Mouse (Mus musculus): Measurements from ENCODE around the gene Tubb1. TPM values are rescaled to one million over a fixed set of nuclear protein-coding genes. Genes with fewer than 3 reads are reported as not detected.

The Tubb1 gene
- polyA plus RNA-seq, 1 experiment = not detected

DNA sequence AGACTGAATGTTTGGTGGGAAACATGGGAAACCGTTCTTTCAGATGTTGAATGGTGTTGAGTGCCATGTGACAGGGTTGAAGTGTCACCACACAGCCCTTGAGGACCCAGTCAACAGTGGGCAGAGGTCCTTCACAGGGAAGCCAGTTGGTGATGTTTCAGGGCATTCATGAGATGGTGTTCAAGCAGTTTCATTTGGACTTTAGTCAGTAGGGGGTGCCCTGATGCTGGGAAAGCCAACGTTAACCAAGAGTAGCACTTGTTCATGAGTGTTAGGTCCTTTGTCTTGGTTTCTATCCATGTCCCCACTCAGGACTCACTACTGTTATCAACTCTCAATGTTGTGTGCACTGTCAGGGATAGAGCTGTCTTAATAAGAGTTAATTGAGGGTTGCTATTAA, 42.4 kb downstream of the Tubb1 start:
- H3ac ChIP-seq (ENCODE audit: control insufficient read depth, insufficient read length) = no peak overlapping the region
- no peak overlapping the region for H3K4me2 ChIP-seq (ENCODE audit: low read depth)
- H3K4me3 ChIP-seq = no peak overlapping the region
- H3K79me2 ChIP-seq (ENCODE audit: control insufficient read depth, insufficient read depth) = no peaks in the 10 kb centered on the region
- TF ChIP-seq CEBPB (IDR thresholded peaks at IDR 0.05; ENCODE audit: insufficient read depth, poor library complexity, severe bottlenecking) (no peak), MYOD1 (IDR thresholded peaks at IDR 0.05; ENCODE audit: control insufficient read depth in 1 of 3, insufficient read length in 2 of 3, low read depth in 2 of 3) (no peak), TCF12 (IDR thresholded peaks at IDR 0.05; ENCODE audit: insufficient read depth, poor library complexity, severe bottlenecking) (no peak), MYOG (IDR thresholded peaks at IDR 0.05; ENCODE audit: control insufficient read depth in 1 of 3, insufficient read depth in 1 of 3, insufficient read length in 2 of 3, low read depth in 2 of 3) (no peak), POLR2AphosphoS2 (IDR thresholded peaks at IDR 0.05; ENCODE audit: insufficient read length, low read depth) (no peak), E2F4 (IDR thresholded peaks at IDR 0.05; ENCODE audit: insufficient read depth) (no peak), TCF3 (IDR thresholded peaks at IDR 0.05; ENCODE audit: insufficient read length, low read depth) (no peak), POLR2A (IDR thresholded peaks at IDR 0.05; ENCODE audit: insufficient read length, low read depth) (no peak), SRF (IDR thresholded peaks at IDR 0.05; ENCODE audit: control insufficient read depth, insufficient read length, low read depth) (no peak), MAX (IDR thresholded peaks at IDR 0.05; ENCODE audit: low read depth) (no peak), USF1 (IDR thresholded peaks at IDR 0.05; ENCODE audit: low read depth) (no peak), REST (IDR thresholded peaks at IDR 0.05; ENCODE audit: insufficient read depth, insufficient read length) (no peak)
- H3K36me3 ChIP-seq (ENCODE audit: control insufficient read depth, insufficient read depth) = no peaks in the 10 kb centered on the region
- H3K27me3 ChIP-seq (ENCODE audit: control insufficient read depth, insufficient read depth, insufficient read length) = no peaks in the 10 kb centered on the region

DNA sequence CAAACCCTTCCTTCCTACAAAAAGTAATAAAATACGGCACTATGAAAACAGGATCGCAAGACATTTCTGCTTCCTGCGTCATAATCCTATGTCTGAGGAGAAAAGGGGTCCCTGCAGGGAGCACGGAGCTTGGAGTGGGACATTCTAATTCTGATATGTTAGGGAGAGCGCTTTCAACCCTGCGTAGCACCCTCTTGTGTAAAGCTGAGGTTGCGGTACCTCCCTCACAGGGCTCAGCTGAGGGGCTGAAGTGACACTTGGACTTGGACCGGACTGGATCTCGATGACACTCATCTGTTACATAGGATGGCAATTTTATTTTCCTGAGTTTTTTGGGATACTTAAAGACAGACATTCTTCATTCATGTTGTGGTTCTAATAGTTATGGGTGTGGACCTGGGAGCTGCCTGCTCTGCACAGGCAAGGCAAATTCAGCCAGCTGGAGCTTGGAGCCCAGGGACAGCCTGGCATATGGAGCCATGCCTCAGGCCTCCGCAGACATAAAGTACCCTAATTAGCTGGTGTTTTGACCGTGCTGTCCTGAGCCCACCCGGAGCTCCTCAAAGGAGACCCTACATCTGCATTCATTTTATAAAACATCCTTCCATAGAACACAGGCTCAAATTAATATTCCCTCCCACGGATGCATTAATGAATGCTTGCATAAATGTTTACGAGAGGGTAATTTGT, 50.5 kb downstream of the Tubb1 start:
- Histone ChIP-seq H3K27me3 (ENCODE audit: control insufficient read depth, insufficient read depth, insufficient read length) (no peaks in the 10 kb centered on the region), H3ac (ENCODE audit: control insufficient read depth, insufficient read length) (no peak overlapping the region), H3K4me3 (no peak overlapping the region), H3K36me3 (ENCODE audit: control insufficient read depth, insufficient read depth) (no peaks in the 10 kb centered on the region), H3K79me2 (ENCODE audit: control insufficient read depth, insufficient read depth) (no peaks in the 10 kb centered on the region), H3K4me2 (ENCODE audit: low read depth) (no peak overlapping the region)
- TF ChIP-seq MYOD1 (IDR thresholded peaks at IDR 0.05; ENCODE audit: control insufficient read depth in 1 of 3, insufficient read length in 2 of 3, low read depth in 2 of 3) = no peak
- TF ChIP-seq MYOG (IDR thresholded peaks at IDR 0.05; ENCODE audit: control insufficient read depth in 1 of 3, insufficient read depth in 1 of 3, insufficient read length in 2 of 3, low read depth in 2 of 3) = no peak
- no peak for TF ChIP-seq USF1 (IDR thresholded peaks at IDR 0.05; ENCODE audit: low read depth)
- no peak for TF ChIP-seq CEBPB (IDR thresholded peaks at IDR 0.05; ENCODE audit: insufficient read depth, poor library complexity, severe bottlenecking)
- no peak for TF ChIP-seq MAX (IDR thresholded peaks at IDR 0.05; ENCODE audit: low read depth)
- TF ChIP-seq POLR2A (IDR thresholded peaks at IDR 0.05; ENCODE audit: insufficient read length, low read depth) = no peak
- no peak for TF ChIP-seq TCF3 (IDR thresholded peaks at IDR 0.05; ENCODE audit: insufficient read length, low read depth)
- no peak for TF ChIP-seq E2F4 (IDR thresholded peaks at IDR 0.05; ENCODE audit: insufficient read depth)
- no peak for TF ChIP-seq TCF12 (IDR thresholded peaks at IDR 0.05; ENCODE audit: insufficient read depth, poor library complexity, severe bottlenecking)
- no peak for TF ChIP-seq REST (IDR thresholded peaks at IDR 0.05; ENCODE audit: insufficient read depth, insufficient read length)
- no peak for TF ChIP-seq POLR2AphosphoS2 (IDR thresholded peaks at IDR 0.05; ENCODE audit: insufficient read length, low read depth)
- no peak for TF ChIP-seq SRF (IDR thresholded peaks at IDR 0.05; ENCODE audit: control insufficient read depth, insufficient read length, low read depth)

DNA sequence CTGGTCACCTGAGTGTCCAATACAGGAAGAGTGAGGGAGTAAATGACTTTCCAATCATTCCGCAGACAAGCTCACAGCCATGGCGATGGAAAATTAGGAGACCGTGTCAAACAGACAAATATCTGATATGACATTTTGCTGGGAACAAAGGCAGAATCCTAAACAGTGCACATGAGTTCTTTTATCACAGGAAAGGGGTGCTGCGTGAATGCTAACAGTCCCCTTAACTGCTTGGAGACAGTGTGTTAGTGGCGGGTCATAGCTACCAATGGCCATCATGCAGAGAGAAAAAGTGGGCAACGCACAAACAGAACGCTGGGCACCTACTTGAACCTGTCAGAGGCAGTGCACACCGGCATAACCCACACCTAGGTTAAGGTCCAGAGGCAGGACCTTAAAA, 51.0 kb downstream of the Tubb1 start:
- Histone ChIP-seq H3K27me3 (ENCODE audit: control insufficient read depth, insufficient read depth, insufficient read length) (no peaks in the 10 kb centered on the region), H3K79me2 (ENCODE audit: control insufficient read depth, insufficient read depth) (no peaks in the 10 kb centered on the region), H3K36me3 (ENCODE audit: control insufficient read depth, insufficient read depth) (no peaks in the 10 kb centered on the region), H3K4me3 (no peak overlapping the region), H3ac (ENCODE audit: control insufficient read depth, insufficient read length) (no peak overlapping the region), H3K4me2 (ENCODE audit: low read depth) (no peak overlapping the region)
- no peak for TF ChIP-seq POLR2AphosphoS2 (IDR thresholded peaks at IDR 0.05; ENCODE audit: insufficient read length, low read depth)
- TF ChIP-seq MYOD1 (IDR thresholded peaks at IDR 0.05; ENCODE audit: control insufficient read depth in 1 of 3, insufficient read length in 2 of 3, low read depth in 2 of 3) = no peak
- no peak for TF ChIP-seq REST (IDR thresholded peaks at IDR 0.05; ENCODE audit: insufficient read depth, insufficient read length)
- TF ChIP-seq SRF (IDR thresholded peaks at IDR 0.05; ENCODE audit: control insufficient read depth, insufficient read length, low read depth) = no peak
- TF ChIP-seq E2F4 (IDR thresholded peaks at IDR 0.05; ENCODE audit: insufficient read depth) = no peak
- TF ChIP-seq CEBPB (IDR thresholded peaks at IDR 0.05; ENCODE audit: insufficient read depth, poor library complexity, severe bottlenecking) = no peak
- TF ChIP-seq MYOG (IDR thresholded peaks at IDR 0.05; ENCODE audit: control insufficient read depth in 1 of 3, insufficient read depth in 1 of 3, insufficient read length in 2 of 3, low read depth in 2 of 3) = no peak
- TF ChIP-seq USF1 (IDR thresholded peaks at IDR 0.05; ENCODE audit: low read depth) = no peak
- no peak for TF ChIP-seq TCF3 (IDR thresholded peaks at IDR 0.05; ENCODE audit: insufficient read length, low read depth)
- TF ChIP-seq TCF12 (IDR thresholded peaks at IDR 0.05; ENCODE audit: insufficient read depth, poor library complexity, severe bottlenecking) = no peak
- no peak for TF ChIP-seq MAX (IDR thresholded peaks at IDR 0.05; ENCODE audit: low read depth)
- no peak for TF ChIP-seq POLR2A (IDR thresholded peaks at IDR 0.05; ENCODE audit: insufficient read length, low read depth)

DNA sequence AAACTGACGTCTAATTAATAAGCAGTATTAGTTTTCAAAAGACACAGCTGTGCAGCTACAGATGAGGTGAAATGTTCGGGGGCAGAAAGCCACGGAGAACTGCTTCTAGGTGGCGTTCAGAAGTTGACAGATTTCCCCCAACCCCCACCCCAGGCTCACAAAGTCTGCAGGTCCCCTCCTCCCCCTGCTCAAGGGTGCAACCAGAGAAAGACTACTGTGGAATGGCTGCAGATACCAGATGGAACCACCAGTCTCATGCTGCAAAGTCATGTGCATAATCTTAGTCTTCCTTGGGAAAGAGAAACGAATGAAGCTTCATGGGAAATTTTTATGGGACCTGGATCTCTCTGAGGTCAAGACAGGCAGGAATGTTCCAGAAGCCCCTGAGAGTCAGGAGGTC, 51.8 kb downstream of the Tubb1 start:
- Histone ChIP-seq H3ac (ENCODE audit: control insufficient read depth, insufficient read length) (no peak overlapping the region), H3K79me2 (ENCODE audit: control insufficient read depth, insufficient read depth) (no peaks in the 10 kb centered on the region), H3K4me2 (ENCODE audit: low read depth) (peak overlapping the region; percentile 44), H3K4me3 (no peak overlapping the region), H3K36me3 (ENCODE audit: control insufficient read depth, insufficient read depth) (no peaks in the 10 kb centered on the region), H3K27me3 (ENCODE audit: control insufficient read depth, insufficient read depth, insufficient read length) (no peaks in the 10 kb centered on the region)
- TF ChIP-seq SRF (IDR thresholded peaks at IDR 0.05; ENCODE audit: control insufficient read depth, insufficient read length, low read depth) = no peak
- no peak for TF ChIP-seq MYOG (IDR thresholded peaks at IDR 0.05; ENCODE audit: control insufficient read depth in 1 of 3, insufficient read depth in 1 of 3, insufficient read length in 2 of 3, low read depth in 2 of 3)
- TF ChIP-seq E2F4 (IDR thresholded peaks at IDR 0.05; ENCODE audit: insufficient read depth) = no peak
- TF ChIP-seq MAX (IDR thresholded peaks at IDR 0.05; ENCODE audit: low read depth) = no peak
- TF ChIP-seq POLR2AphosphoS2 (IDR thresholded peaks at IDR 0.05; ENCODE audit: insufficient read length, low read depth) = no peak
- no peak for TF ChIP-seq TCF3 (IDR thresholded peaks at IDR 0.05; ENCODE audit: insufficient read length, low read depth)
- TF ChIP-seq CEBPB (IDR thresholded peaks at IDR 0.05; ENCODE audit: insufficient read depth, poor library complexity, severe bottlenecking) = no peak
- no peak for TF ChIP-seq MYOD1 (IDR thresholded peaks at IDR 0.05; ENCODE audit: control insufficient read depth in 1 of 3, insufficient read length in 2 of 3, low read depth in 2 of 3)
- no peak for TF ChIP-seq POLR2A (IDR thresholded peaks at IDR 0.05; ENCODE audit: insufficient read length, low read depth)
- TF ChIP-seq TCF12 (IDR thresholded peaks at IDR 0.05; ENCODE audit: insufficient read depth, poor library complexity, severe bottlenecking) = no peak
- TF ChIP-seq USF1 (IDR thresholded peaks at IDR 0.05; ENCODE audit: low read depth) = no peak
- TF ChIP-seq REST (IDR thresholded peaks at IDR 0.05; ENCODE audit: insufficient read depth, insufficient read length) = no peak

Measured in myocyte (in vitro differentiated cells).